ENCODE assay signal across 11 mouse cellular contexts in genomic region chr3:131212200-131212599, GRCm38 (mm10). TPM values are rescaled to one million over a fixed set of nuclear protein-coding genes. Genes with fewer than 3 reads are reported as not detected.
A peak's percentile ranks its signal among the peaks of the same experiment; 100 is the strongest.
DNase-seq lines count a peak whose midpoint lies in the region; ATAC-seq and TF ChIP-seq lines count a peak whose summit lies in the region.
"Had no signal": no experiment of that assay in that cellular context is flagged by ENCODE, and none has a peak within 500 bp of the region (broad histone marks: within the 10 kb centered on the region; RNA-seq: fewer than 3 reads in every experiment).

No protein-coding gene starts in this region.

- H3K4me2 ChIP-seq in liver, embryonic 12.5 days: no peak overlapping the region
- H3K4me2 ChIP-seq in forebrain, embryonic 11.5 days (ENCODE audit: low read depth, low read length, severe bottlenecking): no peak overlapping the region

- H3K4me3 ChIP-seq in liver, embryonic 12.5 days: no peak overlapping the region
- H3K4me3 ChIP-seq in E14TG2a.4 (replicated peaks; ENCODE audit: low read length): no peak overlapping the region
- H3K4me3 ChIP-seq in small intestine, adult 2 months (ENCODE audit: low read depth, low read length): no peak overlapping the region
- H3K4me3 ChIP-seq in forebrain, embryonic 11.5 days (ENCODE audit: low read depth, low read length): no peak overlapping the region

- WGBS in liver, embryonic 12.5 days (ENCODE audit: insufficient replicate concordance): 73% methylated on average over 7 of the region's 7 CpGs
- 86% methylated on average over 7 of the region's 7 CpGs for WGBS in small intestine, adult 2 months
- 84% methylated on average over 7 of the region's 7 CpGs for WGBS in forebrain, embryonic 11.5 days

- no peak overlapping the region for H3K9ac ChIP-seq in liver, embryonic 12.5 days
- no peak overlapping the region for H3K9ac ChIP-seq in forebrain, embryonic 11.5 days (ENCODE audit: low read length)

- no peaks in the 10 kb centered on the region for H3K9me3 ChIP-seq in liver, embryonic 12.5 days (replicated peaks)
- no peaks in the 10 kb centered on the region for H3K9me3 ChIP-seq in E14TG2a.4 (ENCODE audit: low read length)
- no peaks in the 10 kb centered on the region for H3K9me3 ChIP-seq in forebrain, embryonic 11.5 days (ENCODE audit: control insufficient read depth, low read length)

- no peaks in the 10 kb centered on the region for H3K36me3 ChIP-seq in liver, embryonic 12.5 days
- peaks cover 34% of the 10 kb centered on the region for H3K36me3 ChIP-seq in E14TG2a.4 (ENCODE audit: insufficient read depth, low read length)
- H3K36me3 ChIP-seq in small intestine, adult 2 months (ENCODE audit: control insufficient read depth, insufficient read depth, low read length): no peaks in the 10 kb centered on the region
- no peaks in the 10 kb centered on the region for H3K36me3 ChIP-seq in forebrain, embryonic 11.5 days (ENCODE audit: control insufficient read depth, insufficient read depth, low read length)

- no peak for ATAC-seq in liver, embryonic 12.5 days
- no peak for ATAC-seq in forebrain, embryonic 11.5 days (replicated peaks; ENCODE audit: low FRiP score)
- ATAC-seq: activated CD4-positive, CD25-positive, alpha-beta regulatory T cell, adult 4 months had no signal

- no peak overlapping the region for H3K27ac ChIP-seq in liver, embryonic 12.5 days
- no peak overlapping the region for H3K27ac ChIP-seq in small intestine, adult 2 months (ENCODE audit: insufficient read depth, low read depth, low read length)
- H3K27ac ChIP-seq in forebrain, embryonic 11.5 days (ENCODE audit: low read depth, low read length): no peak overlapping the region
- H3K27ac ChIP-seq: macrophage had no signal

- peaks cover 6% of the 10 kb centered on the region for H3K27me3 ChIP-seq in liver, embryonic 12.5 days (replicated peaks)
- no peaks in the 10 kb centered on the region for H3K27me3 ChIP-seq in E14TG2a.4 (ENCODE audit: insufficient read depth, low read length)
- H3K27me3 ChIP-seq in small intestine, adult 2 months (ENCODE audit: control insufficient read depth, insufficient read depth, low read length): no peaks in the 10 kb centered on the region
- no peaks in the 10 kb centered on the region for H3K27me3 ChIP-seq in forebrain, embryonic 11.5 days (ENCODE audit: control insufficient read depth, insufficient read depth, low read length)

- no peak for TF ChIP-seq POLR2A in small intestine, adult 2 months (IDR thresholded peaks at IDR 0.05; ENCODE audit: low read depth, low read length)

- H3K4me1 ChIP-seq in liver, embryonic 12.5 days: no peaks in the 10 kb centered on the region
- peaks cover 25% of the 10 kb centered on the region for H3K4me1 ChIP-seq in E14TG2a.4 (replicated peaks; ENCODE audit: low read depth, low read length)
- no peaks in the 10 kb centered on the region for H3K4me1 ChIP-seq in small intestine, adult 2 months (ENCODE audit: control insufficient read depth, insufficient read depth, insufficient read length, low read length)
- H3K4me1 ChIP-seq in forebrain, embryonic 11.5 days (replicated peaks; ENCODE audit: control insufficient read depth, insufficient read depth, low read length): peaks cover 2% of the 10 kb centered on the region; the same call in 1 of the 2 replicates

- peak; percentile 94 for TF ChIP-seq CTCF in E14TG2a.4 (conservative IDR thresholded peaks at IDR 0.05; ENCODE audit: low read length)
- TF ChIP-seq CTCF in small intestine, adult 2 months (IDR thresholded peaks at IDR 0.05; ENCODE audit: extremely low read depth, insufficient read length, insufficient replicate concordance, low read depth, low read length): peak; percentile 31; the same call in 1 of the 2 replicates

- DNase-seq in liver: peak; percentile 16
- peak; percentile 80 for DNase-seq in R1 (ENCODE audit: low read depth, low spot score)
- no peak for DNase-seq in forebrain, embryonic 11.5 days (ENCODE audit: low spot score)
- DNase-seq in right cerebral cortex, postnatal 36 days (ENCODE audit: low spot score in 2 of 2): no peak
- DNase-seq: gastrocnemius, postnatal 25 days; left cerebral cortex, postnatal 4 days had no signal

RNA-seq across cellular contexts. Expression of gene Hadh, which starts 59.7 kb away (rescaled TPM):
- polyA plus RNA-seq in liver, embryonic 12.5 days (2016; fragmentation: Nextera tagmentation; extraction: Ambion mirVana): 72.7 and 74.3 TPM in 2 replicates
- polyA plus RNA-seq in small intestine, adult 2 months (2012; rRNA removed): 118 and 314 TPM in 2 replicates
- polyA plus RNA-seq in forebrain, embryonic 11.5 days (2014; fragmentation: Nextera tagmentation; extraction: Ambion mirVana): 74.1 and 75.7 TPM in 2 replicates

Comparison
In these comparisons a context has a peak if more than half of its experiments do, and no peak if none do; other contexts are left out.
1. DNase-seq: peak in liver (single experiment) and R1 (single experiment); none in forebrain, embryonic 11.5 days (single experiment) and right cerebral cortex, postnatal 36 days (0 of 2).